Mouse (Mus musculus) cerebellum, adult 9-10 months (tissue): ENCODE results near the gene Serpinf2.
A peak's percentile ranks its signal among the peaks of the same experiment; 100 is the strongest.

Source experiments
- DNase-seq: peaks from one replicate; pipeline ENCODE4 v3.0.0; 2022

Serpinf2 gene

DNA sequence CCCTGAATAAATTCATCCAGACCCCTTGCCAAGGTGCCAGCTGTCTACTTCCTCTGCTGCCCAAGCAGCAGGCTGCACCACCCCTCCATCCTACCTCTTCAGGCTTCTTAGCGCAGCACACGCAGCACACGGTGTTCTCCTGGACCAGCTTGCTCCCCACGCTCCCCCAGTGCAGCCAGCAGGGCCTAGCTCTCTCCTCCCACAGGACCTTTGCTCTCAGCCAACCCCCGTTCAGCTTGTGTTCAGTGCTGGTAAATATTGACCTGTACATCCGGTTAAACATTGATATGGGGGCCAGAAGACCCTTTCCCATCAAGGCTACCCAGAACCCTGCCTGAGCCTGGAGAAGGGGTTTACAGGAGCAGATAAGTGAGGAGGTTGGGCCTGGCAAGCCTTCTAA, at the start of gene Serpinf2:
Gene Serpinf2 (minus strand): TSS at position 229 of the 400 bp plus-strand sequence.
- DNase-seq: no peak

GRCm38 (mm10) chr11:75487496-75487895, 48.1 kb upstream of the Serpinf2 start:
- no peak for DNase-seq

DNA sequence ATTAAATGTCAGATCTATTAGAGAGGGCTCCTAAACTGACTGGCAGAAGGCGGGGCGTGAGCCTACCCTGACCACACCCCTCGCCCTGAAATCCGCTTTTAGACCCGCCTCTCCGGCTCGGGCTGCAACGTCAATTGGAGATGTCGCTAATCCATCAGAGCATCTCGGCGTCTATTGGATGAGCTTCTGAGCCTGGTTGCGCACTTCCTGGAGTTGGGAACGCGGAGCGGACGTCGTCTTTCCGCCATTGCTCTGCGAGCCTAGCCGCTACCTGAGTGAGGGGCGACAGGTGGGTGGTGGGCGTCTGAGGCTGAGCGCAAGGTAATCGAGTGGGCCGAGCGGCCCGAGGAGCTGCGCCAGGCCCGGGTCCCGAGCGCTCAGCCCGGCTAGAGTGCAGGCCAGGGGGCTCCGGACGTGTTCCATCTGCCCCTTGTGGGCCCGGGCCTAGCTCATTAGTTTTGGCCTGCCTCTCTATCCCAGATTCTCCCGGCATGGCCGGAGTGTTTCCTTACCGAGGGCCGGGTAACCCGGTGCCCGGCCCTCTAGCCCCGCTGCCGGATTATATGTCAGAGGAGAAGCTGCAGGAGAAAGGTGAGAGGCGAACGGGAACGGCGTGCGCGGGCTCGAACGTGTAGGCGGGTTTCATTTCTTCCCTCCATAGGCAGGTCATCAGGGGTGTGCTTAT, 47.4 kb upstream of the Serpinf2 start, which contains the start of gene Prpf8:
Gene Prpf8 (plus strand): TSS at position 216 of the 685 bp plus-strand sequence.
- peak; percentile 99 for DNase-seq

DNA sequence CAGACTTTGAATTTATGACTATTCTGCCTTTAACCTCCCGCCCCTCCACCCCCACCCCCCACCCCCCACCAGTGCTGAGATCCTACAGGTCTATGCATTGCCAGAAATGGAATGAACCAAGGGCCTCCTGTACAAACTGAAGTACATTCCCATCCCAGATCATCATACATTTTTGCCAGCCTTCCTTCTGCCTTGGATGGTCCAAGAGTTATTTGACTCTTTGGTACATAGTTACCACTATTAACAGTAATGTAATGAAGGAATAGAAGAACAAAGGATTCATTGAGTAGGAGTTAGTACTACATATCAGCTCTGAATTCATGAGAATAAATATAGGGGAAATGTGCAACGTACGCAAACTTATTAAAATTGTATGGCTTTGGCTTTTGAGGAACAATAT, 46.8 kb upstream of the Serpinf2 start:
- DNase-seq: no peak

GRCm38 (mm10) chr11:75473376-75473775, 34.0 kb upstream of the Serpinf2 start:
- no peak for DNase-seq

DNA sequence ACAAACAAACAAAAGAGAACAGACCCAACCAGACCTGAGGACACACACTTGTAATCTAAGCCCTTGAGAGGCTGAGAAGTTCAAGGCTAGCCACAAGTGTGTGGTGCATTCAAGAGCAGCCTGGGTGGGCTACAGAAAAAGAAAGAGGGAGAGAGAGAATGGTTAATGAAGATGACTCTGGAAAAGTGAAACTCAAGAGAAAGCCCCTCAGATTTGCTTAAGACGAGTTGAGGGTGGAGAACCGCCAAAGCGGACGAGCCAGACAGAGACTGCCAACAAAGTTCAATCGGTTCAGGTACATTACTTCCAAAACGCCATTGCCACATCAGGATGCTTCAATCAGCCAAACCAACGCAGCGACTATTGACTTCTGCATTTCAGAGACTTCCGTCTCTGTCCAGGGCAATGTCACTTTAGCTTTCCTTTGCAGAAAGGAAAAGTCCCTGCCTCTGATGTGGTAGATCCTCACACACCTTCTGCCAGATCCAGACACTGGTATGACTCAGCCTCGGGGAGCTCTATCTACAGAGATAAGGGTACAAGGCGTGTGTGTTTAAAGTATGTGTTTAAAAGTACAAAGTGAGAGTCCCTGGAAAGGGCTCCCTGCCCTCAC, 33.2 kb upstream of the Serpinf2 start:
- no peak for DNase-seq

- no peak for DNase-seq
These were observed 31.3 kb upstream of the Serpinf2 start for GRCm38 (mm10) chr11:75470675-75471074.

DNA sequence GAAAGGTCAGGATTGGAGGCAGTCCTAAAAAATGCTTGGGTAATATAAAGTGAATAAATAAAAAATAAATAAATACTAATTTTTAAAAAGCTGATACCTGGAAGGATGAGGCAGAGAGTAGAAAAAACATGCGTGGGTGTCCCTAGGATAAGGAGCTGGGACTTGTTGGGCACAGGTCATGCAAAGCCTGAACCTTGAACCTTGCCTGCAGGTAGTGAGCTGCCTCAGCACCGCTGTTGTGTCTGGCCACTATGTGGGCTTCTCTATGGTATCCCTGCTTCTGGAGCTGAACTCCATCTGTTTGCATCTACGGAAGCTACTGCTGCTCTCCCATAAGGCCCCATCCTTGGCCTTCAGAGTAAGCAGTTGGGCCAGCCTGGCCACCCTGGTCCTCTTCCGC, 29.9 kb upstream of the Serpinf2 start:
- no peak for DNase-seq

GRCm38 (mm10) chr11:75468410-75468809, 29.0 kb upstream of the Serpinf2 start:
- DNase-seq: no peak

- DNase-seq: no peak
These were observed 28.3 kb upstream of the Serpinf2 start for GRCm38 (mm10) chr11:75467512-75468215.

- DNase-seq: no peak
These were observed 27.5 kb upstream of the Serpinf2 start for GRCm38 (mm10) chr11:75466731-75467505.

GRCm38 (mm10) chr11:75465051-75465450, 25.7 kb upstream of the Serpinf2 start:
- no peak for DNase-seq

DNA sequence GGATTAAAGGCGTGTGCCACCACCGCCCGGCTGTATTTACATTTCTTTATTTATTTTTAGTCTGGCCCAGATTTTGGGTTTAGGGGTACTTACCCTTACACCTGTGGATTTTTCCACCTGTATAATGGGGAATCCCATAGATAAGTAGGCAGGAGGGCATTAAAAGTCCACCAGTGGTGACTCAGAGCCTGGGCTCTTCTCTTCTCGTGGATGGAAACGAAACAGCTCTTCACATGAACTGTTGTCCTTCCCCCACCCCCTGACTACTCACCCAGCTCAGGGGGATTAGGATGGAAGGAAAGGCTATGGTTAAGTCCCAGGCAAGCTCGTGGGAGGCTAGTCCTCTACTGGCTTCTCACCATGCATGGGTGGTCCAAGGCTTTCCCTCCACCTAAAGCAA, 25.0 kb upstream of the Serpinf2 start:
- peak; percentile 34 for DNase-seq

DNA sequence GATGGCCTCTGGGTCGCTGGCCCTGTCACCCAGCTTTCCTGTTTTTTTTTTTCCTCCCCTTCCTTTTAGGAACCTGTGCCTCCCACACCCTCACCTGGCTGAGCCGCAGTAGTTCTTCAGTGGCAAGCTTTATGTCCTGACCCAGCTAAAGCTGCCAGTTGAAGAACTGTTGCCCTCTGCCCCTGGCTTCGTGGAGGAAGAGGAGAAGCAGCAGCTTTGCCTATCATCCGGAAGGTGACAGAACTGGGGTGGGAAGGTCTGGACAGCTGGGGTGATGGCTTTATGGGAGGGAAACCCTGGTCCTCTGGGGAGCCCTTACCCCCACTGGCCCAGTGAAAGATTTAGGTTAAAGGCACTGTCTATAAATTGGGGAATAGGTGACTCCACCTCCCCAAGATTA, 24.2 kb upstream of the Serpinf2 start:
- DNase-seq: peak; percentile 41

- DNase-seq: peak; percentile 69
These were observed 23.5 kb upstream of the Serpinf2 start for GRCm38 (mm10) chr11:75462865-75463336.

DNA sequence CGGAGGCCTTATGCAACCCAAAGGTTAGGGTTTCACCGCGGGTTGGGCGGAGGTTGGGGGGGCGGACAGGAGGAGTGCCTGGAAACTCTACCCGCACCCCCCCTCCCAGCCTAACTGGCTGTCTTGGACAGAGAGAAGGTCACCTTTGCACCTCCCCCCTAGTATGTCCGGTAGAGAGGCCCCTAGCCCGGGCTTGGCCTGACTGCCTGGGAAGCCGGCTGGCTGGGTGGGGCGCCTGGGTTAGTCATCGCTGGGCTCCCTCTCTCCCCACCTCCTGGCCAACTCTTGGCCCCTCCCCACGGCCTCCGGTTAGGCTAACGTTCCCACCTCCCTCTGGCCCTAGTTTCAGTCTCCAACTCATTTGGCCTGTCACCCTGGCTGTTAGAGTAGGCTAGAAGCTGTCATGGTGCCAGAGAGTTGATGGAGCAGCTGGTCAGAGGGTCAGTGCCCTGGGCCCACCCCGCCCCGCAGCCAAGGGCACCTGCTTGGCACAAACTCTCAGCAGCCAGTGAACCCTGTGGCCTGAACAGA, 22.9 kb upstream of the Serpinf2 start:
- peak; percentile 78 for DNase-seq

GRCm38 (mm10) chr11:75461743-75462252, 22.4 kb upstream of the Serpinf2 start:
- no peak for DNase-seq

- peak; percentile 100 for DNase-seq
These were observed 21.7 kb upstream of the Serpinf2 start, which contains the start of gene Tlcd2 for GRCm38 (mm10) chr11:75460844-75461742. Gene Tlcd2 (plus strand): TSS chr11:75461715.

DNA sequence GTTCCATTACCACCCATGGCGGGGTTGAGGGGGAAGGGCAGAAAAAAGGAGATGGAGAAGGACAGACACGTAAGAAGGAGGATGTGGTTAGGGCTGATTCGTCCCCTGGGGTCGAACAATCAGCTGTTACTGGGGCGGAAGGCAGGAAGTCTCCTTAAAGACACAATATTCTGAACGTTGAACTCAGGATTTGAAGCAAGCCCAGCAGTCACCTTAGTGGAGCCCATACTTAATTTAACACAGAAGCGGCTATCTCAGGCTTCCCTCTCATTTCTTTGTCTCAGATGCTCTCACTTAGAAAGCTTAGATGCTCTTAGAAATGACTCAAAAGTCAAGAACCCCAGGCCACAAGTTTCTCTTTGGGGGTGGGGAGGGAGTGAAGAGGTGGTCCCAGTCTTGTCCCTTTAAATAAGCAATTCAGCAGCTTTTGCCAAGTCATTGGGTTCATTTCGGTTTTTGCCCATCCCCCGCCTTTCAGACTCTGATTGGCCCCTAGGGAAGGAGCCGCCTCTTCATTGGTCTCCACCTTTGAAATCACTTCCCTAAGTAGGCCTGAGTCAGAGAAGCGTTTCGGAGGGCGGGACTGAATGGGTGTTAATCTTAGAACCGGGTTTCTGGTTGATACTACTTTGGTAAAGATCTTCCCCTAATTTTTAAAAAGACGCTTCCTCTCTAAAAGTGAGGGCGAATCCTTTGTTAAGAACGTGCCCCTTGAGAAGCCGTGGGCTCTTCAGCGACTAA, 20.9 kb upstream of the Serpinf2 start:
- DNase-seq: peak; percentile 95

- no peak for DNase-seq
These were observed 20.3 kb upstream of the Serpinf2 start for GRCm38 (mm10) chr11:75459751-75460102.
